Mouse (Mus musculus): Measurements from ENCODE around the gene Rcvrn.

DNA sequence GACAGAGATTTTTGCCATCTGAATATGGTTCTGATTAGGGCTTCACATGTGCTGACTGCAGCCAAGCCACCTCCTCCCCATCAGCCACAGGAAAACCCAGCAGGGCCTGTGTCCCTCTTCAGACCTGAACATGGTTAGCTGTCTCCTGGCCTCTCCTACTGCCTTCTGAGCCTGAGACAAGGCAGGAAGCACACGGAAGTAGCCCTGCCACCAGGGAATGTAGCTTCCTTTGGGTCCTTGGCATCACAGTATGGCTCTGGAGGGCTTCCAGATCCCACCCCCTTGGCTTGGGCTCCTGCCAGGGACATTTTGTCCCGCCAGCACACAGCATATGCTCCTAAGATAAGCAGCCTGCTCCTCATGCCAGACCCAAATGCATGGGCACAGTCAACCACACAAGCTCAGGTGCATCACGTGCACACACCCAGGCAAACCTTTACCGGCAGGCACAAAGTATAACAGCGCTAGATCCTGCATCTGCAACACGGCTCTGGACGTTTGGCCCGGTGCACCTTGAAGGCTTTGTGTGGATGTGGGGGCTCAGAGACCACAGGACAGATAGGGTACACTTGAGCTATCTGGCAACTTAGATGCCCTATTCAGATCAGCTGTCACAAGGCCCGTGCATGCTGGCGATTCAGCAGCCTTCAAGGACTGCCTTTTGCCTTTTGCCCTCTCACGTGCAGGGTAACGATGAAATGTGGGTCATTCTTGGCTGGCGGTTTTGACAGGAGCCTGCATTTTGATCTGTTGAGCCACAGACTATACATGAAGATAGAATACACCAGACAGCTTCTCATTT lies 27.4 kb upstream of the Rcvrn start:
- TF ChIP-seq GATA1 (IDR thresholded peaks at IDR 0.05; ENCODE audit: borderline replicate concordance, low read length) (no peak), FLI1 (IDR thresholded peaks at IDR 0.05; ENCODE audit: low read length) (no peak)

Measured in megakaryocyte, embryonic 14.5 days (primary cell).